Mouse (Mus musculus): ENCODE measurements around the gene Zfp385b.

Gene Zfp385b

GRCm38 (mm10) chr2:77519341-77519740 lies 300.1 kb downstream of the Zfp385b start:
- DNase-seq (ENCODE audit: low read depth, low spot score) = peak; percentile 15

DNA sequence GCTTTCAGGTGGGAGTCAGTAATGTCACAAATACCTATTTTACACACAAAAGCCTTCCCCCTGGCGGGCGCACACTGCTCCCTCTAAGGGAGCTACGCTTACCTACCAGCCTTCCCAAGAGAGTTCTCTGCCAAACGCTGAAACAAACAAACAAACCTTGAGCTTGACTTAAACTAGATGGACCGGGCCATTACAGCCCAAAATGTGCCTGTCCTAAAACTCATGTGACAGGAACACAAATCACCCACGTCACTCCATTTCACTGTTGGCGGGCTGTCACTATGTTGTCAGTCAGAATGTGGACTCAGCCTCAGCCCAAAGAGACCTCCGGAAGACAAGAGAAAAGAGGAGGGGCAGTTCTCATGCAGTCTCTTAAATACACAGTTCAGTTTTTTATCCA lies 300.7 kb downstream of the Zfp385b start:
- peak; percentile 21 for DNase-seq (ENCODE audit: low read depth, low spot score)

GRCm38 (mm10) chr2:77516606-77517005 lies 302.8 kb downstream of the Zfp385b start:
- DNase-seq (ENCODE audit: low read depth, low spot score) = no peak

DNA sequence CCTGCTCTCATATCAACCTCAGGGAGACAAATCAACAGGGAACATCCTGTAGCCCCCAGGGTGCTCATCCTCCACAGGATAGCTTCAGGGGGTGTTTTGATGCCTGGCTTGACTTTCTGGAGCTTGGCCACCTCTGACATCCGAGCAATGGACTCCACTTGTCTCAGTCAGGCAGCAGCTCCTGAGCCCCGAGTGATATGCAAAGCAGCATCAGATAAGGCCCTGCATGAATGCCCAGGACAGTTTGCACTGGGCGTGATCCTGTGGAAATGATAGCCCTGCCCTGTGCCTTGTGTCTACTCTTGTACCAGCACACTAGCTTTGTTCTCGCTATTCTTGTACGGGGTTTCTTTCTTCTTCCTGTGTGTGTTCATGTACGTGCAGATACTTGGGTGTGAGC lies 303.8 kb downstream of the Zfp385b start:
- DNase-seq (ENCODE audit: low read depth, low spot score) = no peak

DNA sequence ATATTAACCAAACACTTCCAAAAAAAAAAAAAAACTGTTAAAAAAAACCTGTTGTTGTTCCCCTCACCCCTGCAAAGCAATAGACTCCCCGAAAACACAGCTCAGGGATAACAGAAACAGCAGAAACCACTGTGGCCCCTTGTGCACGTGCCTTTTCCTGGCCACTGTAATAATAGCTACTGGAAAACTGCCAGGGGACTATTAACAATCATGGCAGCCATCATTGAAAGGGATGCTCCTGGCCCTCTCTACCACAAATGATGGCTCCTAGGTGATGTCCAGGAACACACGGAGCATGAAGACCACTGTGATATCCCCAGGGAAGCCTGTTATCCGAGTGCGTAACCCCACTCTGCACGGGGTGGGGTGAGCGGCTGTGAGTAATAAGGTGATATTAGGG lies 304.4 kb downstream of the Zfp385b start:
- DNase-seq (ENCODE audit: low read depth, low spot score) = no peak

DNA sequence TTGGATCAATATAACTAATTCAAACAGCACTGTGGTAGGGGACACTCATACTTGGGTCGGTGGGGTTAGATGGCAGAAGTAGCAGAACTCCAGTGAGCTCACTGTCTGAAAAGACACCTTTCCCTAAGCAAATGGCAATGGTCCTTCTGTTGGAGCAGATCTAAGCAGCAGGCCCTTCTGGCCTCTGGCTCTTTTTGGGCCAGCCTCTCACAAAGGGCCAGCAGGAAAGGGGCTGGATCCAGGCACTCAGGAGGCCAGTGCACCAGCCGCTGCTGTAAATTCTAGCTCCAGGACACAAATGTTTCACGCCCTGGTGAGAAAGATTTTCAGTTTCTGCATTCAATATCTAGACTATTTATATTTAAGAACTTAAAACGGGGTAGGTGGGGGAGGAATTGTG lies 305.0 kb downstream of the Zfp385b start:
- DNase-seq (ENCODE audit: low read depth, low spot score) = no peak

- no peak for DNase-seq (ENCODE audit: low read depth, low spot score)
Measured at GRCm38 (mm10) chr2:77508731-77509130, 310.7 kb downstream of the Zfp385b start.

- peak; percentile 79 for DNase-seq (ENCODE audit: low read depth, low spot score)
Measured at GRCm38 (mm10) chr2:77506308-77506707, 313.1 kb downstream of the Zfp385b start.

GRCm38 (mm10) chr2:77505614-77506013 lies 313.8 kb downstream of the Zfp385b start:
- no peak for DNase-seq (ENCODE audit: low read depth, low spot score)

- no peak for DNase-seq (ENCODE audit: low read depth, low spot score)
Measured at GRCm38 (mm10) chr2:77503674-77504351, 315.6 kb downstream of the Zfp385b start.

GRCm38 (mm10) chr2:77503217-77503616 lies 316.2 kb downstream of the Zfp385b start:
- DNase-seq (ENCODE audit: low read depth, low spot score) = no peak

GRCm38 (mm10) chr2:77502458-77502857 lies 317.0 kb downstream of the Zfp385b start:
- no peak for DNase-seq (ENCODE audit: low read depth, low spot score)

- DNase-seq (ENCODE audit: low read depth, low spot score) = no peak
Measured at GRCm38 (mm10) chr2:77500480-77500879, 319.0 kb downstream of the Zfp385b start.

- DNase-seq (ENCODE audit: low read depth, low spot score) = no peak
Measured at GRCm38 (mm10) chr2:77498379-77498778, 321.1 kb downstream of the Zfp385b start.

DNA sequence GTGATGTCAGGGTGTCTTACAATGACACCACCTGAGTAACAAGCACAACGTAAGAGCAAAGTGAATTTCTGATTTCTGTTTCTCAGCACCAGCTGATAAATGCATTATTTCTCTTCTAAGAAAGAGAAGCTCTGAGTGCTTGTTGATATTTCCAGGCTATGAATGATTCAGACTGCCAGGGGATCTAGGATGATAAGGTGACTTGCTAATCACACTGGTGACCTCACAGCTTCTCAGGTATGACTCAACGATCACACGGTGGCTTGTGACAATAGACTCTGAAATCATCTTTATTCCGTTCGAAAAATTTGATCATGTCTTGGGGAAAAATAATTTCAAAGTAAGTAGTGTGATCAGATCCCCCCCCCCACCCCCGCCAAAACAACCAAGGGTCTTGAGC lies 321.5 kb downstream of the Zfp385b start:
- no peak for DNase-seq (ENCODE audit: low read depth, low spot score)

DNA sequence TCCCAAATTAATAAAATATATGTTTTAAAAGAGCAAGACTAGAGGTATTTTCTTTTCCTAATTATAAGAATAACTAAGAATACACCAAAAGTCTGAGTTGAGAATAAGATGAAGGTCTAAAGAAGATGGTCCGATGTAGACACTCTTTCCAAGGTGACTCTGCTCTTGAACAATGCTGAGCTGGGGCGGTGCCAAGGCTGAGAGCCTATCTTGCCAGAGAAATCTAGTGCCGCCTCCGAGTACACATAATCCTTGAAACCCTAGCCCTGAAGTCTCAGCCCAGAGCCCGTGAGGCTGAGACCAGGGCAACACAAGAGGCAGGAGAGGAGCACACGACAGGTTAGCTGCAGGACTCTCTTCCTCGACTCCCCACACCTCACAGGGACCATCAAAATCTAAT lies 323.4 kb downstream of the Zfp385b start:
- DNase-seq (ENCODE audit: low read depth, low spot score) = no peak

DNA sequence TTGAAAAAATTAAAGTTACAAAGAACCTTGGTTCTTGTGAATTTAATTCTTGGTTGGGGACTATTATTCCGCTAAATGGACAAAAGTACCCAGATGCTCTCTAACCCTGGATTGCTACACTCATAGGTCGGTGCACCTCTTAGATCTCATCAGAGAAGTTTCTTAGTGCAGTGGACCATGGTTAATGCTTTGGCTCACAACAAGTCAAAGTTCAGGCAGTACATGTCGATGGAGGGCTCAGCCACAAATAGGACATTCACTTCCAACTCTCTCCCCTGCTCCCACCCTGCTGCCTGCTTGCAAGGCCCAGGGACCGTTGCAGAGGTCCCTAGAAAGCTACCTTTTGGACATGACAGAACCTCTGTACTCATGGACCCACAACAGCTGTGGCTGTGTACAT lies 324.1 kb downstream of the Zfp385b start:
- no peak for DNase-seq (ENCODE audit: low read depth, low spot score)

GRCm38 (mm10) chr2:77493695-77494094 lies 325.7 kb downstream of the Zfp385b start:
- DNase-seq (ENCODE audit: low read depth, low spot score) = no peak

DNA sequence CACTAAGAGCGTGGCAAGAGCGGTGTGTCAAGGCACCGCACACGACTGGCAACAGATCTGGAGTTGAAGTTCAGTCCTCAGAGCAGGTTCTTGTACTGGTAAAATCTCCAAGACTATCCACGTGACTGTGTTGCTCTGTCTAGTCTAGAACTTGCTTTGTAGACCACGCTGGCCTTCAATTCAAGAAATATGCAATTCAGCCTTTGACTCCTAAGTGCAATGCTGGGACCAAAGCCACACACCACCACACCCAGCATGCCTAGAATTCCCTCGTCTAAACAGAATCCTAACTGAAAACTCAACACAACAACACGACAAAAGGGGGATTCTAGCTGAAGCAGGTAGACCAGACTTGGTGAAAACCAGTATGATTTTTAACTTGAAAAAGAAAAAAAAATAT lies 332.3 kb downstream of the Zfp385b start:
- DNase-seq (ENCODE audit: low read depth, low spot score) = peak; percentile 58

- no peak for DNase-seq (ENCODE audit: low read depth, low spot score)
Measured at GRCm38 (mm10) chr2:77481274-77481673, 338.2 kb downstream of the Zfp385b start.

- no peak for DNase-seq (ENCODE audit: low read depth, low spot score)
Measured at GRCm38 (mm10) chr2:77477536-77477935, 341.9 kb downstream of the Zfp385b start.

DNA sequence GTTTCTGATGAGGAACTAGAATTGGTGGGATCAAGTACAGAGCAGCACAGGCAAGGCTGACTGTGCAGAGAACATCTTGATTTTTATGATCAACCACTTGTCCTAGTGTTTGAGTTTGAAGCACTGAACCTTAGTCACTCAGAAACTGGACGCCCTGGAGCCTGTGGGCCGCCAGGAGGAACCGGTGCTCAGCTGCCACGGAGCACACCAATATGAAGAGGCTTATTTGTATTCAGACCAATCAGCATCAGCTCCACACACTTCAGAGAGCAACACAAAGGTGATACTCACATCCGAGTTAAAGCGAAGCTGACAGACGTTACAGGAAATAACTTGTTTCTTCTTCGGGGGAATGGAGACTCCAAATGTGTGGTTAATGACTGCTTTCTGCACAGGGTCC lies 343.0 kb downstream of the Zfp385b start:
- DNase-seq (ENCODE audit: low read depth, low spot score) = no peak

DNA sequence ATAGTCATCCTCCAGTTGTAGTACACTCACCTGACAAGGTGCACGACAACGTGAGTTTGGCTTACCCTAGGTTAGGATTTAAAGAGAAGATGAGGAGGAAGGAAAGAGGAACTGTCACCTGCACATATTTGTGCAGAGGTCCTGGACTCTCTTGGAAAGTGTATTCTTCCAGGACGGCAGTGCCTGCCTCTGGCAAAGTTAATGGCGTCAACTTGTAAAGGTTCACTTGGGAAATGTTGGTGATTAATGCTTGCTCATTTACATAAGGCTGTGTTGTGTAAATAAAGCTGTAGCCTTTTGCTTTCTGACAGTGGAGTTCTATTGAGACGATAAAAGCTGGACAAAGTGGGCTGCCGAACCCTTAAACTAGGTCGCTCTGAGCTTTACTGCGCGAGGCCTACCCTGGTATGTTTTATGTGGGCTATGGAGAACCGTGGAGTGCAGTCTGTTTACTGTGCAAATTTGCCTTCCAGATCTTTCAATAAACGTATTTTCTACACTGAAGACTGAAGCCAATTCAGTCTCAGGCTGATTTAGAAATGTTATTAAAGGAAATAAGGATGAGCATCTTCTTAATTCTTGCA lies 347.1 kb downstream of the Zfp385b start:
- no peak for DNase-seq (ENCODE audit: low read depth, low spot score)

- DNase-seq (ENCODE audit: low read depth, low spot score) = no peak
Measured at GRCm38 (mm10) chr2:77470716-77471115, 348.7 kb downstream of the Zfp385b start.

Measured in R1 (cell line).